Mouse (Mus musculus) intestine, embryonic 16.5 days (tissue): ENCODE data around the gene Cisd1. TPM values are rescaled to one million over a fixed set of nuclear protein-coding genes. Genes with fewer than 3 reads are reported as not detected.
"Not testable (repeated sequence)": the region's sequence is repeated elsewhere in the genome, so short reads cannot be mapped to it uniquely, and the experiment has no call there.

Experiments
- ATAC-seq: fragments of 200-750 bp; cut with Nextera tagmentation; 2 replicates; pipeline ENCODE4 v1.8.0; 2017; ENCODE audit warnings: moderate TSS enrichment, moderate library complexity
- H3K27ac ChIP-seq: fragments of 300-500 bp; sonication (generic); 2 replicates; pipeline ENCODE4 v1.5.1; 2014; ENCODE audit warnings: mild to moderate bottlenecking, low read length
- H3K27me3 ChIP-seq: fragments of 300-500 bp; sonication (generic); replicated peaks from 2 replicates; pipeline ENCODE4 v1.6.1; 2014; ENCODE audit warnings: low read length, control low read depth, mixed read lengths; ENCODE audit not compliant: control insufficient read depth, insufficient read depth
- H3K36me3 ChIP-seq: fragments of 300-500 bp; sonication (generic); 2 replicates; pipeline ENCODE4 v1.6.1; 2014; ENCODE audit warnings: low read length, control low read depth; ENCODE audit not compliant: control insufficient read depth, insufficient read depth
- H3K4me1 ChIP-seq: fragments of 300-500 bp; sonication (generic); 2 replicates; pipeline ENCODE4 v1.6.1; 2014; ENCODE audit warnings: low read length, control low read depth, mixed read lengths; ENCODE audit not compliant: control insufficient read depth, insufficient read depth
- H3K4me2 ChIP-seq: fragments of 300-500 bp; sonication (generic); 2 replicates; pipeline ENCODE4 v1.6.1; 2014; ENCODE audit warnings: low read depth, low read length, control low read depth
- H3K4me3 ChIP-seq: fragments of 300-500 bp; sonication (generic); 2 replicates; pipeline ENCODE4 v1.5.1; 2014; ENCODE audit warnings: mild to moderate bottlenecking, low read length
- H3K9ac ChIP-seq: fragments of 300-500 bp; sonication (generic); 2 replicates; pipeline ENCODE4 v1.6.1; 2014; ENCODE audit warnings: low read depth, low read length
- H3K9me3 ChIP-seq: fragments of 300-500 bp; sonication (generic); 2 replicates; pipeline ENCODE4 v1.6.1; 2016; ENCODE audit warnings: low read length, control low read depth; ENCODE audit not compliant: control insufficient read depth
- WGBS: fragments of 180-500 bp; shearing (Covaris S2); extraction: QIAGEN DNeasy Blood & Tissue Kit; methylation state at CpG from one replicate; pipeline ENCODE4 v1.1.7; 2014; 5-methylcytosine and 5-hydroxymethylcytosine counted together
- polyA plus RNA-seq: library from polyadenylated mRNA; unstranded; fragments of >200 nt; fragmentation: Nextera tagmentation; extraction: Ambion mirVana; gene quantifications from 2 replicates; pipeline ENCODE4 v1.2.1, GENCODE M21; 2015

Gene Cisd1
- polyA plus RNA-seq, result 125 and 134 TPM in 2 replicates

DNA sequence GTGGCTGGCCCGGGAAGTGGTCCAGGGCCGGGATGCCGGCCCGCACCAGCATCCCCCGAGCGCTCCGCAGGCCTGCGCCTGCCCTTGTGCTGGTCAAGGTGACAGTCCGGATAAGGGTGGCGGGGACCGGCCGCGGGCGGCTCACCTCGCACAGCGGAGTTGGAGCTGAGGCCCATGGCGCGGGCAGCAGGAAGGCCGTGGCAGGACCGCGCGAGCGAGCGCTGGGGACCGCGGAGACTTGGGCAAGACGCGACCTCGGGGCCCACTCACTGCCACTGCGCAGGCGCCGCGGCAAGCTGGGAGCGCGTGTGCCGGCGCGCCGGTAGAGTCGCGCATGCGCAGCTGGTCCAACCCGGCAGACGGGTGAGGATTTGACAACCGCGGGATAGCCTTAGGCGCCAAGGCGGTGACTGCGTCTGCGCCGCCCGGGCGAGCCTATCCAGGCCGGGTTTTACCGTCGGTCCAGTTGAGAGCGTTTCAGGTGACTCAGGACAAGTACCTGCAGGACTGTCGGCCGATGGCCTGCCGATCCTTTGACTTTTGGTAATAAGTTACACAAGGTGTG is at the start of gene Cisd1:
Cisd1 (minus strand) TSS at position 376 of the 565 bp plus-strand sequence.
- Histone ChIP-seq H3K4me2 (peak within 1 kb of the TSS; percentile 83), H3K9ac (peak within 1 kb of the TSS; percentile 94), H3K4me1 (peaks cover 33% of the 10 kb centered on the region), H3K9me3 (no peaks in the 10 kb centered on the region), H3K27ac (peak within 1 kb of the TSS; percentile 70), H3K27me3 (no peaks in the 10 kb centered on the region), H3K4me3 (peak within 1 kb of the TSS; percentile 87), H3K36me3 (no peaks in the 10 kb centered on the region)
- under 1% methylated on average over 60 of the region's 60 CpGs for WGBS
- ATAC-seq, result peak; percentile 72

DNA sequence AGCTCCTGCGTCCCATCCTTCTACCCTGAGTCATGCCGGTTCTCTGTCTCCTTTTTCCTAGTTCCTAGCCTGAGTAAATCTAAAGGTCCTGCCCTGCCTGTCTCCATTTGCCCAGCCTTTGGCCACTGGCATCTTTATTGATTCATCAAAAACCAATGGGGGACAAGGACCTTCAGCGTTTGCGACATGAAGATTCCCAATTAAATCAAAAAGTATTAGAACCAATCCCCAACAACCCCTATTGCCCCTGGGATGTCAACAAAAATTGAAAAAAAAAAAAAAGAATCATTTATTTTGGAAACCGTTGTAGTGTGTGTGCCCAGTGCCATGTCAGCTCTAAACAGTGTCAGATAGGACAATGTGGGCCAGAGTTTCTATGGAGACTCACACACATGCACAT is 44.6 kb upstream of the Cisd1 start:
- H3K4me1 ChIP-seq, result 0 out of 2 replicates have a peak, but pooled peaks cover 3% of the 10 kb centered on the region
- ATAC-seq, result no peak
- H3K36me3 ChIP-seq, result no peaks in the 10 kb centered on the region
- no peaks in the 10 kb centered on the region for H3K9me3 ChIP-seq
- 92% methylated on average over 5 of the region's 5 CpGs for WGBS
- no peak overlapping the region for H3K4me3 ChIP-seq
- H3K27ac ChIP-seq, result no peak overlapping the region
- H3K4me2 ChIP-seq, result no peak overlapping the region
- H3K27me3 ChIP-seq, result no peaks in the 10 kb centered on the region
- H3K9ac ChIP-seq, result no peak overlapping the region

DNA sequence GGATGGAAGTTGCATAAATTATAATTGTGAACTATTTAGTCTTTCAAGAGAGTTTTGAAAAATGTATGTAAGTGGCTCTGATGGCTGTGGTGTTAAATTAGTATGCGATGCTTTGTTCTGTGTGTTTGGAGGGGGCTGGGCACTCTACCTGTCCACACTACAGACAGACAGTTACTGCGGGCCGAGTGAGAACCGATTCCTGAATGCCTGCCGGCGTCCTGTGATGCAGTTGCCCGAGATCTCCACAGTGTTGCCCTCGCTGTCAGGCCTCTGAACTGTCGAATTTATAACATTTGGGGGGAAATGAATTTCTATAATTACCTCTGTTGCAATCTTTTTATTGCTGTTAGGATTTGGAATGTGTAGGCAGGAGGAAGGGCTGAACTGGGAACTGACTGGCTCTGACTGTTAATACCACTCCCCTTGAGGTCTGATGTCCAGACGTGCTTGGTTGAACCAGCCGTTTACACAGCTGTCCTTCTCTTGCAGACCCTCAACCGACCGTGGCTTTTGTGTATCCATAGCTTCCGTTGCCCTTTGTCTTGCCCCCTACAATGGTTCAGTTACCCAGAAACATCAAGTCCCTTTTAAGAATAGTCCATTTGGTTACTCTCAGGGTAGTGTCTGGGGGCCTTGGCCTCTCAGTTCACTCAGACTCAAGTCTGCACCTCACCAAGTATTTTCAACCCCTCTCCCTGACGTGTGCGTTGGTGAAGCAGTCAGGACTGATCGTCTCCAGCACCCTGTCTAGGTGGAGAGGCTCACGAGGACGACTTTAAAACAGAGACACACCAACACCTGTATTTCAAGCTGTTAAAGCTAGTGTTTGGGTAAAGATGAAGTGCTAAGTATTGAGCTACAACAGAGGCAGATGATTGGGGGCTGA is 39.6 kb upstream of the Cisd1 start:
- Histone ChIP-seq H3K27me3 (no peaks in the 10 kb centered on the region), H3K9me3 (no peaks in the 10 kb centered on the region), H3K4me3 (no peak overlapping the region), H3K4me2 (no peak overlapping the region), H3K4me1 (peaks cover 7% of the 10 kb centered on the region; the same call in 1 of the 2 replicates), H3K36me3 (peaks cover 6% of the 10 kb centered on the region), H3K27ac (no peak overlapping the region; the same call in 1 of the 2 replicates), H3K9ac (no peak overlapping the region)
- 61% methylated on average over 19 of the region's 19 CpGs for WGBS
- ATAC-seq, result peak; percentile 67

DNA sequence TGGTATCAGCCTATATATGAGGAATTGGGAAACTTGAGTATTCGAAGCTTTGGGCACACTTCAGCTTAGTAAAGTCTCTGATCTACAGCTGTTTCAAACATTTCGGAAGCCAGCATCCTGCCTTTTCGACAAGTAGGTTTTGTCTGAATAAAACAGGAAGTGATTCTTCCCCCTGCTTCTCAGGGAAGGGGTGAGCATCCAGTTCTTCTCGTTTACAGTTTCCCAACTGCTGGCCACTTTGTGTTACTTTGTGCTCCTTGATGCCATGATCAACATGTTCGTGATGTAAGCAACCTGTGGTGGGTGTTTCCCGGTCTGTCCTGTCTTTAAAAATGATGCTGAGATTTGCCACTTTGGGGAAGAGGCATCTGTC is 38.8 kb upstream of the Cisd1 start:
- not testable (repeated sequence) for H3K27ac ChIP-seq, H3K27me3 ChIP-seq, H3K4me2 ChIP-seq, H3K36me3 ChIP-seq, H3K9me3 ChIP-seq, H3K9ac ChIP-seq, ATAC-seq, H3K4me1 ChIP-seq, H3K4me3 ChIP-seq
- 75% methylated on average over 6 of the region's 6 CpGs for WGBS

DNA sequence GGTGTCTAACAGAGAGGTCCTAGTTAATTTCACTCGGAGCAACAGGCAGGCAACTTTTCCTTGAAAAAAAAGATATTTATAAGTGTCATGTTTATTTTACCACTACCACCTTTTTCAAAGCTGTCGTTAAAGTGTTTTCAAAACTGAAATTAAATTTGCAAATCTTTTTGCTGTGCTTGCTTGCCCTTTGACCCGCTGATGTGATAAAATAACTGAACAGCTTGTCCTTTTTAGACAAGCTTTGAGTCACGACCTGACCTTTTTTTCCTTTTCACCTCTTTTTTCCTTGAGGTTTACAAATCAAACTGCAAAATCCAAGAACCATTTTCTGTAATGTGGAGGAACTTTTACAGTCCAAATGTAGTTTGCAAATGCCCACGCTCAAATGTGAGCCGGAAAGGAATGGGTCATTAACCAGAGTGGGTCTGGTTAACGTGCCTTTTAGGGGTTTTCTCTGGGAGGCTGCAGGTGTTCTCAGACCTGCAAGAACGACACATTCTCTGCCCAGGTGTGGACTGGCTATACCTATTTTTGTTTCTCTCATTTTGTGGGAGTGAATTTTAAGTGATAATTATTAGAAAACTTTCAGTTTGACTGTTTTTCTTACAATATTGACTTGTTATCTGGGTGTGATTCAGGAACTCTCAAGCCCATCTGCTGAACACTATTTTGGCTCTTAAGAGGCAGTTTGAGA is 38.3 kb upstream of the Cisd1 start:
- Histone ChIP-seq H3K36me3 (peaks cover 6% of the 10 kb centered on the region), H3K4me1 (peaks cover 7% of the 10 kb centered on the region; the same call in 1 of the 2 replicates), H3K9ac (no peak overlapping the region), H3K9me3 (no peaks in the 10 kb centered on the region), H3K4me3 (no peak overlapping the region), H3K27ac (peak overlapping the region; percentile 59; the same call in 1 of the 2 replicates), H3K27me3 (no peaks in the 10 kb centered on the region), H3K4me2 (no peak overlapping the region)
- WGBS, result 58% methylated on average over 8 of the region's 8 CpGs
- ATAC-seq, result no peak

DNA sequence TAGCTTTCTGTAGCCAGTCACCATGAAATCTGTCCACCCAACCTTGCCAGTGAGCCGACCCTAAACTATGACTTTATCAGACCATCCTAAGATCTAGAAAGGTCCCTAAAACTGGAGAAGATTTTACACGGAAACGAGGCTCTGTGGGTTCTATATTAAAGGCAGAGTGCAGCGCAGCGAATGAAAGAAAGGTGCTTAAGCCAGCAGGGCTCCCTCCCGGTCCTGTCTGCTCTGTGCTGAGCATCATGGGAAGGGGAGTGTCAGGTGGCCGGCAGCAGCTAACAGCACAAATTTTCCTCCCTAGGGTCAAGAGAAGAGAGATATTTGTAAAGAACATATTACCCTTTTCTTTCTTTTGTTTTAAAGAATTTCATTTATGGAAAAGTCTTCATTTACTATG is 37.4 kb upstream of the Cisd1 start:
- WGBS, result 67% methylated on average over 7 of the region's 7 CpGs
- no peak for ATAC-seq
- Histone ChIP-seq H3K27me3 (no peaks in the 10 kb centered on the region), H3K36me3 (peaks cover 6% of the 10 kb centered on the region), H3K9ac (no peak overlapping the region), H3K9me3 (no peaks in the 10 kb centered on the region), H3K4me1 (peaks cover 7% of the 10 kb centered on the region; the same call in 1 of the 2 replicates), H3K27ac (0 out of 2 replicates have a peak overlapping the region, but pooled peaks have one; percentile 31), H3K4me2 (no peak overlapping the region), H3K4me3 (no peak overlapping the region)

DNA sequence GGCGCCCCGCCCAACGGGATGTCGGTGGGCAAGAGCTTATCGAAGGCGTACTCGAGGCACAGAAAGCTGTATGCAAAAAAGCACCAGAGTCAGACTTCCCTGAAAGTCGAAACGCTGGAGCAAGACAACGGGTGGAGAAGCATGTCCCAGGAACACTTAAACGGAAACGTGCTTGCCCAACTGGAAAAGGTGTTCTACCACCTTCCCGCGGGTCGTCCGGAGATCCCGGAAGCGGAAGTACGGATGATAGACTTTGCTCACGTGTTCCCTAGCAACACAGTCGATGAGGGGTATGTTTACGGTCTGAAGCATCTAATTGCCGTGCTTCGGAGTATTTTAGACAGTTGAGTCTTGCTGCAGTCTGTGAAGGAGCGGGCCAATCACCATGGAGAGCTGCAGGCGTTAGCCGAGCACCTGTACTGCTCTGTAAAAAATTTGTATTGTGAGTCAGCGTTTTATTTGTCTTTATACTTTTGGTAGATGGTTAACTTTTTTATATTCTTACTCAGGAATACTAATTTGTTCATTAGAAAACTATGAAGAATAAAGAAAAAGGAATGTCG is 36.8 kb upstream of the Cisd1 start:
- 85% methylated on average over 29 of the region's 29 CpGs for WGBS
- peaks cover 7% of the 10 kb centered on the region; the same call in 1 of the 2 replicates for H3K4me1 ChIP-seq

DNA sequence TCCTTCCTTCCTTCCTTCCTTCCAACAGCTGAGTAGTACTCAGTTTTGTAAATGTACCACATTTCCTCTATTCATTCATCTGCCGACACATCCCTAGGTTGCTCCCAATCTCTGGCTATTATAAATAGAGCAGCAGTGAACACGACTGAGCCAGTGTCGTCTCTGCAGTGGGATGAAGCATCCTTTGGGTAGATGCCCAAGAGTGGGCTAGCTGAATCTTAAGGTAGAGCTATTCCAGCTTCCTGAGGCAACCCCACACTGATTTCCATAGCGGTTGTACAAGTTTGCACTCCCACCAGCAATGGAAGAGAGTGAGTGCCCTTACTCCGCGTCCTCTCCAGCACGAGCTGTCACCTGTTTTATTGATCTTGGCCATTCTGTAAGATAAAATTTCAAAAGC is 35.7 kb upstream of the Cisd1 start:
- WGBS, result 90% methylated on average over 7 of the region's 7 CpGs
- ATAC-seq, result no peak
- H3K9ac ChIP-seq, result no peak overlapping the region
- H3K27me3 ChIP-seq, result no peaks in the 10 kb centered on the region
- peaks cover 6% of the 10 kb centered on the region for H3K36me3 ChIP-seq
- no peak overlapping the region for H3K27ac ChIP-seq
- no peaks in the 10 kb centered on the region for H3K9me3 ChIP-seq
- H3K4me1 ChIP-seq, result peaks cover 7% of the 10 kb centered on the region; the same call in 1 of the 2 replicates
- no peak overlapping the region for H3K4me2 ChIP-seq
- no peak overlapping the region for H3K4me3 ChIP-seq

More for the DNA sequence above, 36.8 kb upstream of the Cisd1 start:
- no peak for ATAC-seq
- H3K27ac ChIP-seq, result no peak overlapping the region
- H3K4me3 ChIP-seq, result no peak overlapping the region
- H3K36me3 ChIP-seq, result peaks cover 6% of the 10 kb centered on the region
- no peak overlapping the region for H3K9ac ChIP-seq
- H3K9me3 ChIP-seq, result no peaks in the 10 kb centered on the region
- no peaks in the 10 kb centered on the region for H3K27me3 ChIP-seq
- no peak overlapping the region for H3K4me2 ChIP-seq

DNA sequence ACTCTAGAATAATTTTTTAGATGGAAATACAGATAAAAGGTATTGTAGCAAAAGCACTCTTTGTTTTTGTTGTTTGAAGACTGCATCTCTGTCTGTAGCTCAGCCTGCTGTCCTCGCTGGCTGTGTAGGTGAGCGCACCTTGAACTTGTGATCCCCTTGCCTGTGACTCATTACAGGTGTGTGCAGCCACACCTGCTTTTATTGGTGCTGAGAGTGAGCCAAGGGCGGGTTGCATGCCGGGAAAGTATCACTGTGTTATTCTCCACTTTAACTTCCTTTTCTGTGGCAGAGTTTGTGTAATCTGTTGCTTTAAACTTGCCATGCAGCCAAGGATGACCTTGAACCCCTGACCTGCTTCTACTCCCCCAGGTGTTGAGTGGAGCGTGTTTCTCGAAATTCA is 31.3 kb upstream of the Cisd1 start:
- H3K4me2 ChIP-seq, result no peak overlapping the region
- H3K27ac ChIP-seq, result peak overlapping the region; percentile 69
- H3K9ac ChIP-seq, result no peak overlapping the region
- H3K4me3 ChIP-seq, result no peak overlapping the region
- 53% methylated on average over 6 of the region's 6 CpGs for WGBS
- H3K9me3 ChIP-seq, result no peaks in the 10 kb centered on the region
- H3K36me3 ChIP-seq, result peaks cover 3% of the 10 kb centered on the region; the same call in 1 of the 2 replicates
- ATAC-seq, result peak; percentile 97
- H3K27me3 ChIP-seq, result no peaks in the 10 kb centered on the region
- no peaks in the 10 kb centered on the region for H3K4me1 ChIP-seq
